Mouse (Mus musculus): ENCODE data around the gene Fgfr2.

The Fgfr2 gene

DNA sequence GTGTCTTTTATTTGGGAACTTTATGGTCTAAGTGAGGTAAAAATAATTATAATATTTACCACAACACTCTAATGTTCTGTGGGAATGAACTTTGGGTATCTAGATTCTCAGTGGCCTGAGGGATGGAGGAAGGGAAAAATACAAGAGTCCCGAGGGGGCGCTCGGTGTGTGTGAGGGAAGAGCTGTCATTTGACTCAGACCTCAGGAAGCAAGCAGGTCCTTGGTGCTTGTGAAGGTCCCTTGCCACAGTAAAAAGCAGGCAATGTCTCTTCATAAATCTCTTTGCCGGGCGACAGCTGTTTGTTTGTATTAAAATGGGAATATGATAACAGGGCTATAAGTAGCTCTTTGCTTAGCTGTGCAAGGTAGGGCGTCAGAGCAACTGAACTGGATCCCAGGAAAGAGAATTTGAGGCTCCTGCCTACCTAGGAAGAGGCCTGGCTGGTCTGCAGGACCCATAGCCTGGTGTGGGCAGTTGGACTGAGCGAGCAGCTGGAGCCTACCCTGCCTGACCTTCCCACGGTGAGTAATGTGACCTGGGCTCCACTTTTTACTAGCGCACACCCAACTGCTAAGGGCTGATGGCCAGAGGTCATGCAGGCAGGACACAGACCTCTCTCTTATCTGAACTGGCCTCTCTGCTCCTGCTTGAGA is 2554.2 kb downstream of the Fgfr2 start:
- no peak overlapping the region for H3K4me3 ChIP-seq (replicated peaks; ENCODE audit: low read length)
- H3K36me3 ChIP-seq (ENCODE audit: insufficient read depth, low read length), result no peaks in the 10 kb centered on the region
- H3K27me3 ChIP-seq (ENCODE audit: insufficient read depth, low read length), result no peaks in the 10 kb centered on the region; the same call in 1 of the 2 replicates
- H3K4me1 ChIP-seq (replicated peaks; ENCODE audit: low read depth, low read length), result peaks cover 3% of the 10 kb centered on the region; the same call in 1 of the 2 replicates
- TF ChIP-seq NANOG (IDR thresholded peaks at IDR 0.05; ENCODE audit: borderline replicate concordance, low read length) (no peak), CTCF (conservative IDR thresholded peaks at IDR 0.05; ENCODE audit: low read length) (no peak), POU5F1 (IDR thresholded peaks at IDR 0.05; ENCODE audit: borderline replicate concordance, low read length) (no peak)
- H3K9me3 ChIP-seq (ENCODE audit: low read length), result no peaks in the 10 kb centered on the region

GRCm38 (mm10) chr7:130564596-130564995 is 2558.6 kb downstream of the Fgfr2 start:
- TF ChIP-seq POU5F1 (IDR thresholded peaks at IDR 0.05; ENCODE audit: borderline replicate concordance, low read length) (no peak), NANOG (IDR thresholded peaks at IDR 0.05; ENCODE audit: borderline replicate concordance, low read length) (no peak), CTCF (conservative IDR thresholded peaks at IDR 0.05; ENCODE audit: low read length) (no peak)
- peaks cover 4% of the 10 kb centered on the region; the same call in 1 of the 2 replicates for H3K27me3 ChIP-seq (ENCODE audit: insufficient read depth, low read length)
- H3K4me3 ChIP-seq (replicated peaks; ENCODE audit: low read length), result no peak overlapping the region

DNA sequence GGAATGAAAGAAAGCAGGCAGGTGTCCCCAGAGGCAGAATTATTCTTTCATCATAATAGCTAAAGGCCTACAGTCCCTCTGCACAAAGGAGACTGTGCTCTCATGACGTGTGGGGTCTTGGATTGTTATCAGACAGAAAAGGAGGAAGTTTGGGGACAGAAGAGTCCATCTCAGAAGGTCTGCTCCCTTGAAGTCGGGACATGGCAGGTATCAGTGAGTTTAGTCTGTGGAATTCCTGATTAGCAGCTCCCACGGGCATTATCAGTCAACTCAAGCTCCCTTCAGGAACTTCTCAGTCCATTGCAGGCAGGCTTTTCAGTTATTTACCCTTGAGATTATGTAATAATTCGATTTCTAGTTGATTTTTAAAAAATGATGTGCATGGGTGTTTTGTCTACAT is 2559.3 kb downstream of the Fgfr2 start:
- no peaks in the 10 kb centered on the region; the same call in 1 of the 2 replicates for H3K4me1 ChIP-seq (replicated peaks; ENCODE audit: low read depth, low read length)
- no peaks in the 10 kb centered on the region for H3K9me3 ChIP-seq (ENCODE audit: low read length)
- no peak overlapping the region for H3K4me3 ChIP-seq (replicated peaks; ENCODE audit: low read length)
- no peak for TF ChIP-seq NANOG (IDR thresholded peaks at IDR 0.05; ENCODE audit: borderline replicate concordance, low read length)
- no peak for TF ChIP-seq POU5F1 (IDR thresholded peaks at IDR 0.05; ENCODE audit: borderline replicate concordance, low read length)
- TF ChIP-seq CTCF (conservative IDR thresholded peaks at IDR 0.05; ENCODE audit: low read length), result no peak
- peaks cover 4% of the 10 kb centered on the region; the same call in 1 of the 2 replicates for H3K27me3 ChIP-seq (ENCODE audit: insufficient read depth, low read length)
- H3K36me3 ChIP-seq (ENCODE audit: insufficient read depth, low read length), result no peaks in the 10 kb centered on the region

More at GRCm38 (mm10) chr7:130564596-130564995, 2558.6 kb downstream of the Fgfr2 start:
- Histone ChIP-seq H3K36me3 (ENCODE audit: insufficient read depth, low read length) (no peaks in the 10 kb centered on the region), H3K9me3 (ENCODE audit: low read length) (no peaks in the 10 kb centered on the region), H3K4me1 (replicated peaks; ENCODE audit: low read depth, low read length) (no peaks in the 10 kb centered on the region; the same call in 1 of the 2 replicates)

GRCm38 (mm10) chr7:130563276-130563675 is 2559.9 kb downstream of the Fgfr2 start:
- Histone ChIP-seq H3K36me3 (ENCODE audit: insufficient read depth, low read length) (no peaks in the 10 kb centered on the region), H3K27me3 (ENCODE audit: insufficient read depth, low read length) (peaks cover 4% of the 10 kb centered on the region; the same call in 1 of the 2 replicates), H3K4me3 (replicated peaks; ENCODE audit: low read length) (no peak overlapping the region), H3K4me1 (replicated peaks; ENCODE audit: low read depth, low read length) (no peaks in the 10 kb centered on the region; the same call in 1 of the 2 replicates), H3K9me3 (ENCODE audit: low read length) (no peaks in the 10 kb centered on the region)
- TF ChIP-seq POU5F1 (IDR thresholded peaks at IDR 0.05; ENCODE audit: borderline replicate concordance, low read length), result no peak
- TF ChIP-seq CTCF (conservative IDR thresholded peaks at IDR 0.05; ENCODE audit: low read length), result no peak
- TF ChIP-seq NANOG (IDR thresholded peaks at IDR 0.05; ENCODE audit: borderline replicate concordance, low read length), result no peak

- TF ChIP-seq NANOG (IDR thresholded peaks at IDR 0.05; ENCODE audit: borderline replicate concordance, low read length), result no peak
- TF ChIP-seq POU5F1 (IDR thresholded peaks at IDR 0.05; ENCODE audit: borderline replicate concordance, low read length), result no peak
- TF ChIP-seq CTCF (conservative IDR thresholded peaks at IDR 0.05; ENCODE audit: low read length), result no peak
- no peaks in the 10 kb centered on the region for H3K36me3 ChIP-seq (ENCODE audit: insufficient read depth, low read length)
- H3K4me3 ChIP-seq (replicated peaks; ENCODE audit: low read length), result no peak overlapping the region
- no peaks in the 10 kb centered on the region for H3K9me3 ChIP-seq (ENCODE audit: low read length)
- no peaks in the 10 kb centered on the region; the same call in 1 of the 2 replicates for H3K4me1 ChIP-seq (replicated peaks; ENCODE audit: low read depth, low read length)
- peaks cover 5% of the 10 kb centered on the region; the same call in 1 of the 2 replicates for H3K27me3 ChIP-seq (ENCODE audit: insufficient read depth, low read length)
Observed at GRCm38 (mm10) chr7:130560933-130561332, 2562.2 kb downstream of the Fgfr2 start.

- H3K27me3 ChIP-seq (ENCODE audit: insufficient read depth, low read length), result peaks cover 28% of the 10 kb centered on the region
- H3K9me3 ChIP-seq (ENCODE audit: low read length), result no peaks in the 10 kb centered on the region
- H3K4me3 ChIP-seq (replicated peaks; ENCODE audit: low read length), result no peak overlapping the region
- TF ChIP-seq POU5F1 (IDR thresholded peaks at IDR 0.05; ENCODE audit: borderline replicate concordance, low read length) (no peak), NANOG (IDR thresholded peaks at IDR 0.05; ENCODE audit: borderline replicate concordance, low read length) (no peak)
- H3K4me1 ChIP-seq (replicated peaks; ENCODE audit: low read depth, low read length), result no peaks in the 10 kb centered on the region; the same call in 1 of the 2 replicates
- no peaks in the 10 kb centered on the region for H3K36me3 ChIP-seq (ENCODE audit: insufficient read depth, low read length)
Observed at GRCm38 (mm10) chr7:130558592-130558991, 2564.6 kb downstream of the Fgfr2 start.

DNA sequence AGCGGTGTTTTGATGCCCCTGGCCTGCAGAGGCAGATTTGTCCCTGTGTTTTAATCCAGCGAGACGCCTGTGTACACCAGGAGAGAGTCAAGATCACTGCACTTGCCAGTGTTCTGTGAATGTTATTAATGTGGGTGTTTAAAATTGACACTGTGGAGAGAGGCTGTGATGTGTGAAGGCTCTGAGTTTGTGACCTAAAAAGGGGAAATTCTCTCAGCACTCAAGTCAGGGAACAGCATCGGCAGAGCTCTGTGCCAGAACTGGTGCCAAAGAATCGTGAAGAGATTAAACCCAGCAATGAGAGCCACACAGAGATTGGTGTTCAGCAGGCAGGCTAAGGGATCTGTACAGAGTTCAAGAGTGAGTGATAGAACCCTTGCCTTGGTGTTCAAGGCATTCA is 2567.6 kb downstream of the Fgfr2 start:
- Histone ChIP-seq H3K4me1 (replicated peaks; ENCODE audit: low read depth, low read length) (peaks cover 12% of the 10 kb centered on the region), H3K4me3 (replicated peaks; ENCODE audit: low read length) (no peak overlapping the region), H3K27me3 (ENCODE audit: insufficient read depth, low read length) (peaks cover 36% of the 10 kb centered on the region), H3K9me3 (ENCODE audit: low read length) (no peaks in the 10 kb centered on the region), H3K36me3 (ENCODE audit: insufficient read depth, low read length) (no peaks in the 10 kb centered on the region)
- TF ChIP-seq POU5F1 (IDR thresholded peaks at IDR 0.05; ENCODE audit: borderline replicate concordance, low read length), result no peak
- TF ChIP-seq CTCF (conservative IDR thresholded peaks at IDR 0.05; ENCODE audit: low read length), result no peak
- TF ChIP-seq NANOG (IDR thresholded peaks at IDR 0.05; ENCODE audit: borderline replicate concordance, low read length), result no peak

- TF ChIP-seq POU5F1 (IDR thresholded peaks at IDR 0.05; ENCODE audit: borderline replicate concordance, low read length), result no peak
- TF ChIP-seq CTCF (conservative IDR thresholded peaks at IDR 0.05; ENCODE audit: low read length), result no peak
- TF ChIP-seq NANOG (IDR thresholded peaks at IDR 0.05; ENCODE audit: borderline replicate concordance, low read length), result no peak
- H3K27me3 ChIP-seq (ENCODE audit: insufficient read depth, low read length), result peaks cover 36% of the 10 kb centered on the region
Observed at GRCm38 (mm10) chr7:130553321-130553720, 2569.8 kb downstream of the Fgfr2 start.

More at GRCm38 (mm10) chr7:130553321-130553720, 2569.8 kb downstream of the Fgfr2 start:
- H3K4me3 ChIP-seq (replicated peaks; ENCODE audit: low read length), result no peak overlapping the region
- peaks cover 12% of the 10 kb centered on the region for H3K4me1 ChIP-seq (replicated peaks; ENCODE audit: low read depth, low read length)
- no peaks in the 10 kb centered on the region for H3K9me3 ChIP-seq (ENCODE audit: low read length)
- H3K36me3 ChIP-seq (ENCODE audit: insufficient read depth, low read length), result no peaks in the 10 kb centered on the region

Data from E14TG2a.4 (cell line).